Comparison of ENCODE assay signal across 7 mouse cellular contexts in genomic region chr6:34230768-34231381, GRCm38 (mm10). TPM values are rescaled to one million over a fixed set of nuclear protein-coding genes. Genes with fewer than 3 reads are reported as not detected.
DNase-seq lines count a peak whose midpoint lies in the region; ATAC-seq and TF ChIP-seq lines count a peak whose summit lies in the region.

No protein-coding gene starts in this region.

- H3K36me3 ChIP-seq in limb, embryonic 11.5 days (ENCODE audit: control insufficient read depth, insufficient read depth, low read length), result no peaks in the 10 kb centered on the region

- TF ChIP-seq CTCF in embryonic fibroblast, embryonic 13.5 days (IDR thresholded peaks at IDR 0.05; ENCODE audit: borderline replicate concordance, insufficient read depth, low read length), result peak; percentile 55; the same call in 1 of the 2 replicates

- ATAC-seq in limb, embryonic 11.5 days (ENCODE audit: insufficient number of reproducible peaks, low FRiP score, low TSS enrichment, low read depth), result no peak

- DNase-seq in 3T3-L1 (ENCODE audit: low read depth, low spot score) (peak; percentile 80), A20 (ENCODE audit: low read depth, low spot score) (peak; percentile 55)
- peak; percentile 66 for DNase-seq in brain, adult 2 months (ENCODE audit: low read depth, low spot score)
- DNase-seq in kidney, adult 9 months, result peak; percentile 62
- peak; percentile 78 for DNase-seq in limb, embryonic 11.5 days (ENCODE audit: low spot score)
- peak; percentile 4 for DNase-seq in retina, adult 2 months (ENCODE audit: low read depth, low spot score)

- no peaks in the 10 kb centered on the region for H3K27me3 ChIP-seq in limb, embryonic 11.5 days (ENCODE audit: control insufficient read depth, insufficient read depth, low read length)

- no peaks in the 10 kb centered on the region for H3K9me3 ChIP-seq in limb, embryonic 11.5 days (ENCODE audit: control insufficient read depth, low read length)

- no peak overlapping the region for H3K27ac ChIP-seq in embryonic fibroblast, embryonic 13.5 days (ENCODE audit: insufficient read depth, low read length)
- H3K27ac ChIP-seq in limb, embryonic 11.5 days (replicated peaks; ENCODE audit: low read depth, low read length), result no peak overlapping the region

- H3K9ac ChIP-seq in limb, embryonic 11.5 days (ENCODE audit: low read length), result no peak overlapping the region

- WGBS in limb, embryonic 11.5 days, result 35% methylated on average over 13 of the region's 13 CpGs

- H3K4me3 ChIP-seq in embryonic fibroblast, embryonic 13.5 days (ENCODE audit: insufficient read depth, low read length), result no peak overlapping the region
- H3K4me3 ChIP-seq in limb, embryonic 11.5 days (ENCODE audit: low read depth, low read length), result no peak overlapping the region

- H3K4me2 ChIP-seq in limb, embryonic 11.5 days (ENCODE audit: low read depth, severe bottlenecking), result no peak overlapping the region

- H3K4me1 ChIP-seq in embryonic fibroblast, embryonic 13.5 days (ENCODE audit: control insufficient read depth, insufficient read depth, low read length), result peaks cover 6% of the 10 kb centered on the region; the same call in 1 of the 2 replicates
- no peaks in the 10 kb centered on the region for H3K4me1 ChIP-seq in limb, embryonic 11.5 days (ENCODE audit: control insufficient read depth, insufficient read depth, low read length)

- no peak for TF ChIP-seq POLR2A in embryonic fibroblast, embryonic 13.5 days (IDR thresholded peaks at IDR 0.05; ENCODE audit: low read depth, low read length)

RNA-seq across cellular contexts. Expression of gene Slc35b4, which starts 54.0 kb away (rescaled TPM):
- 51.3 and 55.4 TPM in 2 replicates for polyA plus RNA-seq in embryonic fibroblast, embryonic 13.5 days (2011; ENCODE audit: insufficient read length, low read depth, missing spikeins)
- 47.3 and 49.8 TPM in 2 replicates for polyA plus RNA-seq in limb, embryonic 11.5 days (2014; fragmentation: Nextera tagmentation; extraction: Ambion mirVana)

Comparison
In these comparisons a context has a peak if more than half of its experiments do, and no peak if none do; other contexts are left out.
1. DNase-seq: peak in every context shown above with its lines; median percentile 80 in 3T3-L1; 78 in limb, embryonic 11.5 days; 66 in brain, adult 2 months; 62 in kidney, adult 9 months; 55 in A20; 4 in retina, adult 2 months.